Mouse (Mus musculus) fibroblast of lung, adult 2 months (primary cell): ENCODE data around the gene Tnfrsf1a.

ENCODE experiments used
- DNase-seq: peaks from one replicate; pipeline ENCODE4 v3.0.0-alpha.2; 2011; ENCODE audit warnings: low read depth

The Tnfrsf1a gene

DNA sequence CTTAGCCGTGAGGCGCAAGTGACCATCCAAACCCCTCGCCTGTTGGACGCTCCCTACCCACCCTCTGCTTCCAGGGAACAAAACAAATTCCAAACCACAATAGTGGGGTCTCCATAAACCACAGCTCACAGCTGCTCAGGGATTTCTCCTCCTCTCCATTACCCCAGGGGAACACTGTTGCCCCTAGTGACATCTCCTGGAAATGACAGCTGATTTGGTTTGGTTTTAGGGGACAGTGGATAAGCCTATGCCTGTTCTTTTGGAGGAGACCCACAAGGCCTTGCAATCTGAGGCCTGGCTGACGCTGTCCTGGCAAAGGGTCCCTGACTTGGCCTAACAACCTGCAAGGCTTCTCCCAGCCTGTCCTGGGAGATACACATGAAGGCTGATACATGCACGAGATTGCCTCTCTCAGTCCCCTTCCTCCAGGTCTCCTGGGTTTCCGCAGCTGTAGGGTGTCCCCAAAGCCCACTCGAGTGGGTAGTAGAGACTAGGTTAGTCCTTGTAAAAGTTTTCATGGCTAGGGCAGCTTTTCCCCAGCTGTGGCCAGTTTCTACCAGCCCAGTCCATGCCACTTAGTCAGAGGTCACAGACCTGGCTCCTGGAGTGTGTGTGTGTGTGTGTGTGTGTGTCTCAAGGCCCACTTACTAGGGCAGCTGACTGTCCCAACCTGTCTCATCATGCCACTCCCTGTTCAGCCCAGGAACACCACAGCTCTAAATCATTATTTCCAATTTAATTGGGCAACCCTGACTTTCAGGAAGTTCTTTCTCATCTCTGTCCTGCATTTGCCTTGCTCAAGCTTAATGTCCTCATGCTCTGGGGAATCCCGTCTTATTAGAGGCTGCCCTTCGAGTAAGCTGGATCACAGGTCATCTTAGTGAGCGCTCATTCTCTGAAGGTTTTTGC lies 36.2 kb downstream of the Tnfrsf1a start:
- no peak for DNase-seq

DNA sequence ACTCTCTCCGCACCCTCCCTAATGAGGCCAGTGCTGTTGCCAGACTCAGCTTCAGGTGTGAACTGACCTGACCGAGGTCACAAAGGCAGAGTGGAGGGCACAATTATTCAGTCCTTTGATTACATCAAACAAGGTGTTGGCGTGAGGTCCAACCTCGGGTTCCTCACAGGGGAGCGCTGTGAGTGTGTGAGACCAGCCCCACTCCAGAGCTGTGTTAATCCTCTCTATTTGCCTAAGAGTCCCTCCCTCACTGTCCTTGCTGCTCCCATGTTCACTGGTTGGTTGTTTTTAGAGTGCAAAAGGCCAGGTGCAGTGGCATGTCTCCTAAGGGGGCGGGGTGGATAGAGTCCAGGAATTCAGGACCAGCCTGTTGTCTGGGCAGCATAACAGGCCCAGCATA lies 36.9 kb downstream of the Tnfrsf1a start:
- DNase-seq: no peak

DNA sequence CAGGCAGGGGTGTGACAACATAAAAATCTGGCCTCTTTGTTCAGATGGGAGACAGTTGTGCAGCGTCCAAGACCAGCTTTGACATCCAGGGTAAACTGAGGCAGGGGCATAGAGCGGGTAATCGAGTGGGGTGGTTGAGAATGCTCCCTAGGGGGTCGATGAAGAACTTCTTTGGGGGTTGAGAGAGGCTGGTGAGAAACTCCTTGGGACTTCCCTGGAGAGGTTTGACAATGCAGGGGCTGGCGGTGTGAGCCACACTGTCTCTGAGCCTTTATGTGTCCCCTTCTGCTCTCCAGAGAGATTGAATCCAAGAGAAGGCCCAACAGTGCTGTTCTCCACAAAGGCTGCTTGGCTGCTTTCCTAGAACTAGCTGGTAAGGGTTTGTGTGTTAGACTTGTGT lies 40.7 kb downstream of the Tnfrsf1a start:
- no peak for DNase-seq

DNA sequence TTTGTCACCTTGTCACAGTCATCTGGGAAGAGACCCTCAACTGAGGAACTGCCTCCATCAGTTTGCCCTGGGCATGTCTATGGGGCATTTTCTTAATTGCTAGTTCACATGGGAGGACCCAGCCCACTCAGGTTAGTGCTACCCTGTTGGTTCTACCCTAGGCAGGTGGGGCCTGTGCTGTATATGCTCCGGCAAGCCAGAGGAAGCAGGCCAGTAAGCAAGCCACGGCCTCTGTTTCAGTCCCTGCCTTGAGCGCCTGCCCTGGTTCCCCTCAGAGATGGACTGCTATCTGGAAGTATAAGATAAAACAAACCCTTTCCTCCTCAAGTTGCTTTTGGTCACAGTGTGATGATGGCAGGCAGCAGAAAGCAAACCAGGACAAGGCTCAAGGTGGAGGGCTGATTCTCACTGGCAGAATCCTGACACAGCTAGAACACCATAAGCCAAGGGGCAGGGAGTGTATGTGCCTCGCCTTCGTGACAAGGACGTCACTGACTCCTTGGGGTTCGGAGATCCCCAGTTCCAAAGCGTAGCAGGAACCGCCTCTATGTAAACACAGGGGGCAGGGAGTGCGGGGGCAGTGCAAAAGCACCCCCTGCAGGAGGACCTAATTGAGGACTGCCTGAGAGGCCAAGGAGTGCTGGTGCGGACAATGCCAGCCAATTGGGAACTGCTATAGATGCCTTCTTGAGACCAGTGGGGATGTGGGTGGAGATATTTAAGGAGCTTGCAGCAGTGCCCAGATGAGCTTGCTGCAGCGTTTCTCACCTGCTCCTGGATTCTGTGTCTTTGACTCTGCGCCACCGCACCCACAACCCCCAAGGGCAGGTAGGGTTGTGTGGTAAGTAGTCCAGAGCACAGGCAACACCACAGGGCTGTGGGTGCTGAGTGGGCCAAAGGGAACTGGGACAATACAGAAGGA lies 56.6 kb downstream of the Tnfrsf1a start:
- DNase-seq: no peak

DNA sequence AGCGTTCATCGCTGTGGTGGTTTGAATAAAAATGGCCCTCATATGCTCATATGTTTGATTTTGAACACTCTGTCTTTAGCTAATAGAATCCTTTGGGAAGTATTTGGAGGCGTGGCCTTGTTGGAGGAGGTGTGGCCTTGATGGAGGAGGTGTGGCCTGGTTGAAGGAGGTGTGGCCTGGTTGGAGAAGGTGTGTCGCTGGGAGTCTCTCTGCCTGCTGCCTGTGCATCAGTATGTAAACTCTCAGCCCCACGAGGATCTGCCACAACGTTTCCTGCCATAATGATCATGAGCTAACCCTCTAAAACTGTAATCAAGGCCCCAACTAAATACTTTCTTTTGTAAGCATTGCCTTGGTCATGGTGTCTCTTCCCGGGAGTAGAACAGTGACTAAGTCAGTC lies 58.1 kb downstream of the Tnfrsf1a start:
- no peak for DNase-seq

DNA sequence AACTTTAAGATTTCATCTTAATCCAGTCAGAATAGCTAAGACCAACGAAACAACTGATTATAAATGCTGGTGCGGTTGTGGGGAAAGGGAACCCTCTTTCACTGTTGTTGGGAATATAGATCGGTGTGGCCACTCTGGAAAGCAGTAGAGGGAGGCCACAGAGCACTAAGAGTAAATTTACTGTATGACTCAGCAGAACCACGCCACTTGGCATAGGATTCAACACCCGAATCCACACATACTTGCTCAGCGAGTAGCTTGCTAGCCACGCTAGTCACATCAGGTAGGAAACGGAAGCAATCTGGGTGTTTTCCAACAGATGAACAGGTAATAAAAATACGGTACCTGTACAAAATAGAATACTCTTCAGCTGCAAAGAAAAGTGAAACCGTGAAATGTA lies 58.5 kb downstream of the Tnfrsf1a start:
- no peak for DNase-seq

DNA sequence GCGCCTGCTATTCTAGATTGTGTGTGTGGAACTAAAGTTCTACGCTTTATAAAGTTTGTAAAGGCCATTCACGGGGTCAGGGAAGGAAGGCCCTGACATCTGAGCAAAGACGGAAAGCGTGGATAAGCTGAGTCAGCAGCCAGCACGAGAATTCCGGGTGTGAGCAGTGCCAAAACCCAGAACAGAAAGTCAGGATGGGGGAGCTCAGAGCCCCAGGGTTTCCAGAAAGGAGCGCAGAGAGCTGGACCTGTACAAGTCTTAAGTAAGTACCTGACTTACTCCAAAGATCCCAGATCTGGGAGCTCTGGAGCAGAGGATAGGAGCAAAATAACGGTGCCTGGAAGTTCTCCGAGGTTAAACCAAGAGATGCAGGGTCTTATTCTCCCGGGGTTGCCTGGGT lies 61.4 kb downstream of the Tnfrsf1a start:
- DNase-seq: no peak

DNA sequence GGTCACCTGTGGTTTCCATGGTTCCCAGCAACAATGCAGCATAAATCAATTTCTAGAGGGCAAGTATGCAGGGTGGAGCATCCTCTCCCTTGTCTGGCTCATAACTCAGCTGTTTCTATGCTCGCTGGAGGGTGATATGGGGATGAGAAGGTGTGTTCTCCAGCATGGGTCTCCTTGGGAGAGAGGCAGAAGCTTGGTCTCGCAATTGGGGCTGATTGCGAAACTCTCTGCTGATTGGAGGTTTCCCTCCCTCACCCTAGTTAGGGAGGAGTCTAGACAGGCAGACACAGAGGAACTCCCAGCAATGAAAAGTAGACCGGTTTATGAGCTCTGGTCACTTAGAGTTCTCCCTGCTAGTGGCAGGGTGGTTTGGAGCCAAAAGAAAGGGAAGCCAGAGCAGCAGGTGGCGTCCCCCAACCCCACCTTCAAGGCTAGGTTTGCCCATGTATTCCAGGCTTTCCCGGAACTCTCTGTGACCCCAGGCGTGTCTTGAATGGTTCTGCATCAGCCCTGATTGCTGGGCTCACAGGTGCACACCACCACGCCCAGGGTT lies 61.9 kb downstream of the Tnfrsf1a start:
- DNase-seq: peak; percentile 83

DNA sequence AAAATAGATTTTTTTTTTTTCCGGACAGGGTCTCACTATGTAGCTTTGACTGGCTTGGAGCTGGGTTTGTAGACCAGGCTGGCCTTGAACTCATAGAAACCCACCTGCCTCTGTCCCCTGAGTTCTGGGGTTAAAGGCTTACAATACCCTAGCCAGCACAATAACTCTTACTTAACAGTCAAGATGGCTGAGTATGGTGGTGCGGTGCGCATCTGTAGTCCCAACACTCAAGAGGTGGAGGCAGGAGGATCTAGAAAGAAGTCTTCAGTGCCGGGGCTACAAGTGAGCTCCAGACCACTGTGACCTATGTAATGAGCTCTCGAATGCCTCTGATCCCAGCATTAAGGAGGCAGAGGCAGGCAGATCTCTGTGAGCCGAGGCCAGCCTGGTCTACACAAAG lies 62.5 kb downstream of the Tnfrsf1a start:
- DNase-seq: no peak
